Mouse (Mus musculus): ENCODE results near the gene Ptprn2. TPM values are rescaled to one million over a fixed set of nuclear protein-coding genes. Genes with fewer than 3 reads are reported as not detected.

Gene Ptprn2
- total RNA-seq, 2 experiments from 2014 or later, result 0.12 to 0.19 TPM

DNA sequence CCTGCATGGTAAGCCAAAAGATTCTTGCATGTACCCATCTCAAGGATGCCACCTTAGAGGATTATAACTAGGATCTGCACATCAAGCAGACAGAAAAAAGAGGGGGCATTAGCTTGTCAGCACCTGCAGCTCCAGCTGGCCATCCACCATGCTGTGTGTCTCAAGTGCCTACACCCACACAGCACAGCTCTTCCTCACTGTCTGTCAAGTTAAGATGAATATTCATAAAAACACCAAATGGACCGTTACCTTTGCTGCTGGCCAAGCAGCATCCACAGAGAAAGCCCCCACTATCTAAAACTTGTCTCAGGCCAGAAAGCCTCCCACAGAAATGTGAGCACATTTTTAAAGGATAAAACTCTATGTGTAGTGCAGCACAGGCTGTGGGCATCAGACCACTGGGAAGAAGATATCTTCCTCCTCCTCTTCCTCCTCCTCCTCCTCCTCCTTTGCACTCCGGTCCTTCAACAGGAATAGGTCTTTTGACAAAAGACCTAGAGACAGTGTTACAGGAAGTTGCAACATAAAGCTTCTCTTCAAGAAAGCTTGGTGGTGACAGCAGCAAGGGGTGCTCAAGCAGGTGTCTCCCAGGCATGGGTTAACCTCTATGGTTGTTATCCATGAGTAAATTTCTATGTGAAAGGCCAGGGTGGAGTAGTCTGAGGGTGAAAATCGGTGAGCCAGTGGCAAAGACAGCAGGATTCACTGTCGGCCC is 750.7 kb downstream of the Ptprn2 start:
- intact Hi-C loops (cut with DNase I), result no loop called here
- DNase-seq, result no peak

GRCm38 (mm10) chr12:117236981-117237380 is 751.5 kb downstream of the Ptprn2 start:
- intact Hi-C loops (cut with DNase I), result no loop called here
- no peak for DNase-seq

GRCm38 (mm10) chr12:117239927-117240715 is 754.6 kb downstream of the Ptprn2 start:
- no peak for DNase-seq
- intact Hi-C loops (cut with DNase I), result loop anchor here (5.0 kb wide), 1 partner anchor 53 kb away; no protein-coding TSS in a partner anchor

GRCm38 (mm10) chr12:117242181-117242580 is 756.7 kb downstream of the Ptprn2 start:
- intact Hi-C loops (cut with DNase I), result loop anchor here (5.0 kb wide), 1 partner anchor 55 kb away; no protein-coding TSS in a partner anchor
- DNase-seq, result peak; percentile 31 to 37

DNA sequence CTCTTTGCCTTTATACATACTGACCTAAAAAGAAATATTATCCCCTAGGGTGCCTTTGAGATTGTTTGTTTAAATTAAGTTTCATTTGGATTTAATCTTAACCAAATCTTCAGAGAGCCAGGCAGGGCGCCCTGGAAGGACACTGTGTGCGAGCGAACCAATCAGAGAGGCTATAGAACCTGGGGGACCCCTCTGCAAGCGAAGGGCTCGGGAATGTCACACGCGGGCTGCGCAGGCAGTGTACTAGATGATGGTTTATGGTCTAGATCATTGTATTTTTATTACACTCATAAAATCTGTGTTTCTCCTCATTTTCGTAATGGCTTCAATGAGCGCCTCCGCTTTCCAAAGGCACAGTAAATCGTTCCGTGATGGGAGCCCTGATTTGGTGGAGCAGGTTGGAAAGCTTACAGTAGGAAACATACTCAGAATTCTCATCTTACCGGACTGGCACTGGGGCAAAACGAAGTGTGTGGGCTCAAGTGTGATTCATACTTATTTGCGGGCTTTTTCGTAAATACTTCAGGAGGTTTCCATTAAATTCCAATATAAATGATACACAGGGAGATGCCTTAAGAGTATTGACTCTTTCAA is 760.5 kb downstream of the Ptprn2 start:
- intact Hi-C loops (cut with DNase I), result no loop called here
- DNase-seq, result no peak

DNA sequence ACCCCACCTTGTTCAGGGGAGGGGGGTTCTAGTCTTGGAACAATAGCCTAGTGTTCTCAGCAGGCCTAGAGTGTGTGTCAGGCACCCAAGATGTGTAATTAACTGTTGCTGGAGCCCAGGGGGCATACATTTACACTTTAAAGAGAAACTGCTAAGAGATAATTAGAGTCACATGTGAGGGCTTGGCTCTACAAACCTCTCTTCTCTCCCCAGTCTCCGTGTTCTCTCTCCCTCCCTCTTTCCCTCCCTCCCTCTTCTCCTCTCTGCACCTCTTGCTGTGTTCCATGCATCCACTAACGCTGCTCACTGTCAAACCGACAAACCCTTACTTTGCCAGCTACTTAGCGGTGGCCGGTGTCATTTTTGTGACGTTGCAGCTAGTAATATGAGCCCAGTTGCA is 764.9 kb downstream of the Ptprn2 start:
- intact Hi-C loops (cut with DNase I), result no loop called here
- DNase-seq, result no peak

- intact Hi-C loops (cut with DNase I), result no loop called here
- DNase-seq, result no peak
These were observed 766.3 kb downstream of the Ptprn2 start for GRCm38 (mm10) chr12:117251663-117252425.

DNA sequence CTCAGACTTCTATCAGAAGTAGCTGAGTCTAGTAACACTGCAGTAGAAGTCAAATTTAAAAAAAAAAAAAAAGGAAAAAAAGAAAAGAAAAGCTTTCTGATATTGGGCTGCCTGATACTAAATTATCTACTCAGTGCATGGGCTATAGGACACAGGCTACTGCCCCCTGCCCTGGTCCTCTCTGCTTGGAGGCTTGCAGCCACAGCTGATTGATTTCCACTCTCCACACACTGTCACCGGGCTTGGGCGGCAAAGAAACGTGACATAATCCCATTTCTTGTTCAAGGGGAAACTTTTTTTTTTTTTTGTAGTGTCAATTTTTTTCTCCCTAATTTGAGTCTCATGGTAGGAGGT is 766.9 kb downstream of the Ptprn2 start:
- intact Hi-C loops (cut with DNase I), result no loop called here
- no peak for DNase-seq

DNA sequence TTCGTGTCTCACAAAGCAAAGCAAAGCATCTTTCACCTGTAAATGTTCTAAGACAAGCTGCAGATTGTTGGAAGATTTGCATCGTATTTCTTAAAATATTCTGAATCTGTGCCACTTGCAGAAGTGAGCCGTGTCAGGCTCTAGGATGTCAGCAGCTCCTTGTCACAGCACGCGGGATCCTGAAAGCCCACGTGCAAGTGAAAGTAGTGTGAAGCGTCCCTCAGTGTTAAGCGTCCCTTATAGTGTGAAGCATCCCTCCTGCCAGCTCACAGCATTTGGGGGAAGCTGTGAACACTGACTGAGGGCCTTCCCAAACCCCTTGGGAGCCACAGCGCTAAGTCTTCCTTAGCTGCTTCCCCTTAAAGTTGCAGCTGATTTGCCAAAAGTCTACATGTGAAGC is 768.8 kb downstream of the Ptprn2 start:
- no peak for DNase-seq

DNA sequence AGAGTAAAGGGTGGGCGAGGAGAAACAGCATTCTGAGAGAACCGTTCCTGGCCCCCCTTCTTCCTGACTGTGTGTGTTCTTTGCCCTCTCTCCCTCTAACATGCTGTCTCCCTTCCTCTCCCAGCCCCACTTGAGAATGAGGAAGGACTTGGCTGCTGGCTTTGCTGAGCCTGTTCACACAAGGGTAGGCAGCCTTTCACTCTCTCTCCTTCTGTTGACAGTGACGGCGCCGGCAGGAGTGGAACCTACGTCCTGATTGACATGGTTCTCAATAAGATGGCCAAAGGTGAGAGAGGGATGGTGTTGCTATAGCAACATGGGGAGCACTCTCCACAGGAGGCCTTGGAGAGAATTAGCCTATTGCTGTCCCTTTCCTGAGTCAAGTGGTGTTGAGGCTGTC is 769.8 kb downstream of the Ptprn2 start:
- intact Hi-C loops (cut with DNase I), result no loop called here
- DNase-seq, result no peak

More for the DNA sequence above, 768.8 kb downstream of the Ptprn2 start:
- intact Hi-C loops (cut with DNase I), result no loop called here

DNA sequence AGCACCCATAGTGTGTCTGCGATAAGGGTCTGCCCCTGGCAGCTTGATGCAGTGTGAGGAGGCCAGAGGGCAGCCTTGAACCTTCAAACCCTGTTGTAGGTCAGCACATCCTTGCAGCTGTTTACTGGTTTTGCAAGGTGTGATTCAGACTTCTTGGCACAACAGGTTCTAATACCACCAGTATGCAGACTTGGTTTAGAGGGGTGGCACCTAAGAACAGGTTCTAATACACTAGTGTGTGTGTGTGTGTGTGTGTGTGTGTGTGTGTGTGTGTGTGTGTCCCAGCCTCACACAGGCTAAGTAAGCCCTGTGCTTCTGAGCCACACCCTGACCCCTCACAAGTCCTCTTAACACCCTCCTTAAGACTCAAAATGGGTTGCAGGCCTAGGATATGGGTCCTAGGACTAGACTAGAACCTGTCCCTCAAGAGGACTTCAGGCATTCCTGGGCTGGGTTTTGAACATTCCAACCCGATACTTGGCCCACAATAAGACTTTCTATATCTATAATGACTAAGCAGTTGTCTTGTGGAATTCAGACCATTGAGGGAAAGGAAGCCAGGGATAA is 770.3 kb downstream of the Ptprn2 start:
- intact Hi-C loops (cut with DNase I), result no loop called here
- DNase-seq, result no peak

- intact Hi-C loops (cut with DNase I), result no loop called here
- no peak for DNase-seq
These were observed 771.3 kb downstream of the Ptprn2 start for GRCm38 (mm10) chr12:117256849-117257204.

DNA sequence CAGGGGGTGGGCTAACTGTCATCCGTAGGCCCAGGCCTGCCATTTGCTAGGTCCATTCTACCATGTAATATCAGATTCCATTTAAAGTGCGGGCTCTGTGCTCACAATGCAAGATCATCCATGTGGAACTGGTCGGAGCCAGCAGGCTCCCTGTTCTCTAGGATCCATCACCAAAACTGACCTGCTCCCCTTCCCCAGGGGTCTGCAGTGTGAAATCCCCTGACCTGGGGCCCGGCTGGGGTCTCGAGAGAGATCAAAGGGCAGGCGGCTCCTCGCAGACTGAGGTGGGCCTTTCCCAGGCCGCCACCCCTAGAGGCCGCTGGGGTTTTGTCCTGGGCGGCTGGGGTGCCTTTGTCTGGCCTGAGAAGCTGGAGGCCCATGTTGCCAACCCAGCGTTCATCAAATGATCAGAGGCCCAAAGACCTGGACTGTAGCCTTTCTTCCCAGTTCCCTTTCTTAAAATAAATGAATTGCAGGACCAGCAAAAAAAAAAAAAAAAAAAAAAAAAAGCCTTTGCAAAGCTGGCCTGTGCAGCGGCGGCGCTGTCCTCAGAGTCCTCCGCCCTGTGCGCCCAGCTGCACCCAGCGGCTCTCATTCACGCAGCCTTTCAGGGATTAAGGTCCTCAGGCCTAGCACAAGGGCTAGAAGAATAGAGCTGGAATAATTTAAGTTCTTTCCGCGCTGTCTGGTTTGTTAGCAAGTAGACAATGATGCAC is 771.8 kb downstream of the Ptprn2 start:
- intact Hi-C loops (cut with DNase I), result no loop called here
- no peak for DNase-seq

DNA sequence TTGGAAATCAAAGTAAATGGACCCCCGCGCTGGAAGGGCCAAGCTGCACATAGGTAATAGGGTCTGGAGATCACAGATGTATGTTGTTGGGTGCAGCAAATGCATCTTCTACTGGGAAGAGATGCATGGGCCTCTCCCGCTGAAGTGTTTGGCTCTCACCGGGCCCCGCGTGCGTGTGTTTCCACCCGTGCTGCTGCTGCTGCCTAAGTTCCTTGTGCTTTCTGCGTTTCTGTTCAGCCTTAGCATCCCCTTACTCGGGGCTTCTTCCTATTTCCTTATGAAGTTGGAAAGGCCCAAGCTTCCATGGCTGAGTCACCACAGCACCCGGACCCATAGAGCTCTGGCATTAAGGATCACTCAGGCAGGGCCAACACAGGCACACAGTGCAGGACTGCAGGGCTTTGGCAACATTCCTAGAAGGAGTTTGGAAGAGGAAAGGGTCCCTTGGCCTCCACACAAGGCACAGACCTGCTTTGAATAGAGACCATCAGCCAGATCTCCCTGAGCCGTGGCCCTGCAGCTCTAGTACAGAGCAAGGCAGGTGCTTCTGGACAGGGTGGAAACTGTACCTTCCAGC is 772.5 kb downstream of the Ptprn2 start:
- intact Hi-C loops (cut with DNase I), result no loop called here
- DNase-seq, result no peak

GRCm38 (mm10) chr12:117260391-117261164 is 775.1 kb downstream of the Ptprn2 start:
- no peak for DNase-seq
- intact Hi-C loops (cut with DNase I), result no loop called here

DNA sequence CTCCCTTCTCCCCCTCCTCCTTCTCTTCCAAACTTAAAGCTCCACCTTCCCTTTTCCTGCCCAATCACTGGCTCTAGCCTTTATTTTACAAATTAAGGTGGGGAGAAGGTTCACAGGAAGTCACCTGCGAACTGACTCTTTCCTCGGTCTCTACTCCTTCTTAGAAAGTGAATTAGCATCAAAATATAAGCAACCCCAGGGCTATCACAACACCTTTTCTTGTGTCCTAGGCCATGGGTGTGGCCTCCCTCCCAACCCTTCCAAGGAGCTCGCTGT is 775.6 kb downstream of the Ptprn2 start:
- intact Hi-C loops (cut with DNase I), result no loop called here
- no peak for DNase-seq

DNA sequence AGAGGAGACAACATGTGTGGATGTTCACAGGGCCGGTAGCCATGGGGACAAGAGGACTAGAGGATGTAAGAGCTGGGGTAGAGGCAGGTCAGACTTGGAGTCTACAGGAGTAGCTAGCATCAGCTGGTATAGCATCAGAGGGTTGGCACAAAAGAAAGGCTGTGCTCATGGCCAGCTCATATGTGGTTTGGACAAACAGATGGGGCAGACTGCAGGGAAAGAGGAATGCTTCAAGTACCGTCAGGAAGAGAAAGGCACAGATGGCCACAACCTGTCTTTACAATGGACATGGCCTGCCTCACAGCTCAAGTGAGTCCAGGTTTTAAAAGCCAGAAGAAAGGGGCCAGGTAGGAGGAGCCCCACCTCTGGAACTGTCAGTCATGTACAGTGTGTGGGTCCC is 776.5 kb downstream of the Ptprn2 start:
- DNase-seq, result no peak
- intact Hi-C loops (cut with DNase I), result no loop called here

- no peak for DNase-seq
- intact Hi-C loops (cut with DNase I), result no loop called here
These were observed 777.6 kb downstream of the Ptprn2 start for GRCm38 (mm10) chr12:117263081-117263480.

DNA sequence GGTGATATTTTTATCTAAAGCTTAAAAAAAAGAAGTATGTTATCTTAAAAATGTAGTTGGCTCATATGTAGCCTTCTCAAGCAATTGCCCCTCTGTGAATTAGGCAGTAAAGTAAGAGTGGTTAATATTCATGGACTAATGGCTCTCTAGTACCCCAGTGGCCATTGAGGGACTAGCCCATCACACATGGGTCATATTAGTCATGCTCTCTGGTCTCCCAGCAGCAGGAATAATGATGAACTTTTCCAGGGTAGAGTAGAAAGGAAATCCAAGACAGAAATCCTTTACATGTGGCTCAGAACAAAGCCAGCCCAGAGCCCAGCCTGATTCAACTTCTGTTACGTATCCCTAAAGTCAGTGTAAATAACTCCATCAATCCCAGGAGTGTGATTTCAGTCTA is 779.7 kb downstream of the Ptprn2 start:
- intact Hi-C loops (cut with DNase I), result no loop called here

More for the DNA sequence above, 779.7 kb downstream of the Ptprn2 start:
- DNase-seq, result no peak

All from heart, postnatal 14 days (tissue).